Mouse (Mus musculus) ES-Bruce4 (cell line): ENCODE results near the gene Ccdc28b. TPM values are rescaled to one million over a fixed set of nuclear protein-coding genes. Genes with fewer than 3 reads are reported as not detected.

Experiments used
- H3K27ac ChIP-seq: 2 replicates; pipeline ENCODE4 v1.5.1; 2012; ENCODE audit warnings: low read length, inconsistent platforms; ENCODE audit not compliant: insufficient read depth
- H3K27me3 ChIP-seq: 2 replicates; pipeline ENCODE4 v1.6.1; 2012; ENCODE audit warnings: mild to moderate bottlenecking, low read length, inconsistent platforms; ENCODE audit not compliant: control insufficient read depth, poor library complexity, insufficient read depth, severe bottlenecking
- H3K36me3 ChIP-seq: 2 replicates; pipeline ENCODE4 v1.6.1; 2012; ENCODE audit warnings: inconsistent platforms, mild to moderate bottlenecking, low read length, moderate library complexity; ENCODE audit not compliant: control insufficient read depth, poor library complexity, insufficient read depth, severe bottlenecking
- H3K4me1 ChIP-seq: one replicate; pipeline ENCODE4 v1.8.1; 2011; ENCODE audit warnings: low read length; ENCODE audit not compliant: control insufficient read depth, insufficient read depth
- H3K4me3 ChIP-seq: 2 replicates; pipeline ENCODE4 v1.5.1; 2011; ENCODE audit warnings: low read depth, mild to moderate bottlenecking, low read length
- H3K9ac ChIP-seq: 2 replicates; pipeline ENCODE4 v1.6.1; 2012; ENCODE audit warnings: low read depth, mild to moderate bottlenecking, inconsistent platforms; ENCODE audit not compliant: poor library complexity, severe bottlenecking
- H3K9me3 ChIP-seq: replicated peaks from 2 replicates; pipeline ENCODE4 v1.6.1; 2012; ENCODE audit warnings: mild to moderate bottlenecking, low read length, inconsistent platforms; ENCODE audit not compliant: control insufficient read depth, poor library complexity, insufficient read depth, severe bottlenecking
- CTCF ChIP-seq: IDR thresholded peaks from one replicate; pipeline ENCODE4 v1.8.1; 2011; ENCODE audit warnings: low read depth, low read length
- EP300 ChIP-seq: IDR thresholded peaks from 2 replicates; pipeline ENCODE4 v1.6.1; 2011; ENCODE audit warnings: low read depth, low read length; ENCODE audit not compliant: insufficient read depth
- POLR2A ChIP-seq: IDR thresholded peaks from one replicate; pipeline ENCODE4 v1.8.1; 2011; ENCODE audit warnings: low read length; ENCODE audit not compliant: insufficient read depth
- polyA plus RNA-seq: library from polyadenylated mRNA; stranded (reverse); fragments of >200 nt; gene quantifications from 2 replicates; pipeline ENCODE4 v1.2.4, GENCODE M21; 2011; ENCODE audit warnings: low read depth; ENCODE audit not compliant: missing spikeins, insufficient read depth, insufficient read length

Gene Ccdc28b
- 7.4 and 8.7 TPM in 2 replicates for polyA plus RNA-seq

GRCm38 (mm10) chr4:129623681-129624091 lies at the start of gene Ccdc28b:
Gene Ccdc28b (minus strand): TSS chr4:129623947.
- Histone ChIP-seq H3K27me3 (no peaks in the 10 kb centered on the region), H3K27ac (no peak within 1 kb of the TSS), H3K9ac (peak within 1 kb of the TSS; percentile 64), H3K36me3 (peaks cover 12% of the 10 kb centered on the region), H3K9me3 (no peaks in the 10 kb centered on the region), H3K4me1 (peaks cover 6% of the 10 kb centered on the region), H3K4me3 (peak within 1 kb of the TSS; percentile 70)
- TF ChIP-seq EP300 (no peak), POLR2A (no peak), CTCF (no peak)

GRCm38 (mm10) chr4:129672878-129673449 lies 49.2 kb upstream of the Ccdc28b start:
- Histone ChIP-seq H3K36me3 (no peaks in the 10 kb centered on the region), H3K4me1 (no peaks in the 10 kb centered on the region), H3K9ac (peak overlapping the region; percentile 95), H3K27ac (peak overlapping the region; percentile 46; the same call in 1 of the 2 replicates), H3K27me3 (no peaks in the 10 kb centered on the region), H3K9me3 (no peaks in the 10 kb centered on the region), H3K4me3 (peak overlapping the region; percentile 96)
- TF ChIP-seq POLR2A (no peak), CTCF (no peak), EP300 (no peak)

GRCm38 (mm10) chr4:129672083-129672877 lies 48.5 kb upstream of the Ccdc28b start, which contains the start of gene Kpna6:
Gene Kpna6 (minus strand): TSS chr4:129672767.
- no peaks in the 10 kb centered on the region for H3K4me1 ChIP-seq
- TF ChIP-seq POLR2A (no peak), EP300 (no peak), CTCF (no peak)
- no peaks in the 10 kb centered on the region for H3K27me3 ChIP-seq
- H3K9me3 ChIP-seq: no peaks in the 10 kb centered on the region
- peak within 1 kb of the TSS; percentile 96 for H3K4me3 ChIP-seq
- H3K27ac ChIP-seq: peak within 1 kb of the TSS; percentile 53
- H3K9ac ChIP-seq: peak within 1 kb of the TSS; percentile 95
- H3K36me3 ChIP-seq: peaks cover under 1% of the 10 kb centered on the region

GRCm38 (mm10) chr4:129671491-129672082 lies 47.8 kb upstream of the Ccdc28b start:
- Histone ChIP-seq H3K36me3 (peaks cover 3% of the 10 kb centered on the region), H3K27ac (peak overlapping the region; percentile 15; the same call in 1 of the 2 replicates), H3K9ac (peak overlapping the region; percentile 95), H3K4me3 (peak overlapping the region; percentile 96), H3K9me3 (no peaks in the 10 kb centered on the region), H3K4me1 (no peaks in the 10 kb centered on the region), H3K27me3 (no peaks in the 10 kb centered on the region)
- TF ChIP-seq CTCF: peak; percentile 35
- TF ChIP-seq EP300: no peak
- no peak for TF ChIP-seq POLR2A

DNA sequence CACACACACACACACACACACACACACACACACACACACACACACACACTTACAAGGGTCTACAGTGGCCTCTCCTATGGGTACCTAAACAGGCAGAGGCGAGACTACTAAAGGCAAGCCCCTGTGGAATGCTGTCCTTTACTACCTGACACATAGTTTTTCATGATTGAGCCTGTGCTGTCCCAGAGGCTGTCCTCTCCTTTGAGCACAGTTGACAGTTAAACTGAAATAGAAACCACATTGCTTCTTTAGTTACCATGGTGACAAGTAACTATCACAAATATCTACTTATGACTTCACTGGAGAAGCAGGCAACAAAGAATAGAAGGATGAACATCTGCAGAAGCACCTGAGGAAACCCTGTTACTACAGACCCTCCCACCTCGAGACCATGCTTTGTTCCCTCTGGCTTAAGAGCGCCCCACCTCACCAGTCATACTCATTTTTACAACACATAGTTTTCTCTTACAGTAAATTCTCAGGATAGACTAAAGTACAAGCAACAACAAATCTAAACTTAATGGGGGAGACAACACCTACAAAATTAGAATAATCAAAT lies 38.6 kb upstream of the Ccdc28b start:
- H3K9ac ChIP-seq: no peak overlapping the region
- no peak overlapping the region for H3K27ac ChIP-seq
- H3K4me1 ChIP-seq: no peaks in the 10 kb centered on the region
- H3K4me3 ChIP-seq: no peak overlapping the region
- TF ChIP-seq POLR2A: no peak
- no peak for TF ChIP-seq EP300
- no peak for TF ChIP-seq CTCF
- no peaks in the 10 kb centered on the region for H3K27me3 ChIP-seq
- no peaks in the 10 kb centered on the region for H3K9me3 ChIP-seq
- H3K36me3 ChIP-seq: peaks cover 24% of the 10 kb centered on the region
